Mouse (Mus musculus) CH12.LX (cell line): ENCODE data around the gene Nup54. TPM values are rescaled to one million over a fixed set of nuclear protein-coding genes. Genes with fewer than 3 reads are reported as not detected.

ENCODE experiments used
- DNase-seq: peaks from one replicate; pipeline ENCODE4 v3.0.0-alpha.2; 2013; ENCODE audit errors: extremely low read depth
- H3K27ac ChIP-seq: 2 replicates; pipeline ENCODE4 v1.5.1; 2012; ENCODE audit warnings: low read depth, mild to moderate bottlenecking, control low read depth, moderate library complexity; ENCODE audit not compliant: insufficient read depth
- H3K27me3 ChIP-seq: replicated peaks from 2 replicates; pipeline ENCODE3; 2012; ENCODE audit warnings: inconsistent platforms
- H3K36me3 ChIP-seq, 2 experiments: replicated peaks in 1 of 2; 2 replicates each; pipeline versions ENCODE3 to v1.6.1; 2012; ENCODE audit warnings: inconsistent platforms in 1 of 2, low read length in 1 of 2, mild to moderate bottlenecking in 1 of 2, mixed read lengths in 1 of 2, moderate library complexity in 1 of 2; ENCODE audit not compliant: control insufficient read depth in 1 of 2, insufficient read depth in 1 of 2
- H3K4me1 ChIP-seq, 2 experiments: 2 replicates each; pipeline ENCODE4 v1.6.1; 2012; ENCODE audit warnings: inconsistent platforms in 1 of 2, moderate library complexity in 1 of 2; ENCODE audit not compliant: insufficient read depth in 2 of 2, control insufficient read depth in 1 of 2
- H3K4me2 ChIP-seq: 2 replicates; pipeline ENCODE4 v1.6.1; 2012; ENCODE audit warnings: low read depth, mild to moderate bottlenecking, control low read depth; ENCODE audit not compliant: poor library complexity, insufficient read depth, severe bottlenecking
- H3K4me3 ChIP-seq, 3 experiments: fragments of 150-350 bp in 1 of 3; sonication (generic) in 1 of 3; replicated peaks in 1 of 3; 2 replicates each; pipeline versions ENCODE3 to v1.5.1; 2011 to 2012; ENCODE audit warnings: low read depth in 2 of 3, low read length in 2 of 3, mild to moderate bottlenecking in 2 of 3, moderate library complexity in 2 of 3, control low read depth in 1 of 3, improper control_type of control experiment in 1 of 3, inconsistent platforms in 1 of 3, mixed read lengths in 1 of 3; ENCODE audit not compliant: poor library complexity in 1 of 3
- H3K79me2 ChIP-seq: replicated peaks from 2 replicates; pipeline ENCODE4 v1.6.1; 2012; ENCODE audit warnings: mild to moderate bottlenecking, moderate library complexity; ENCODE audit not compliant: control insufficient read depth, poor library complexity, insufficient read depth, severe bottlenecking; ENCODE audit errors: extremely low read depth
- H3K9ac ChIP-seq: 2 replicates; pipeline ENCODE4 v1.6.1; 2012; ENCODE audit warnings: low read depth, mild to moderate bottlenecking, control low read depth, moderate library complexity; ENCODE audit not compliant: insufficient read depth
- H3K9me3 ChIP-seq: replicated peaks from 2 replicates; pipeline ENCODE3; 2012; ENCODE audit warnings: low read length, inconsistent platforms, mixed read lengths
- BHLHE40 ChIP-seq: IDR thresholded peaks from 2 replicates; pipeline ENCODE4 v1.6.1; 2011; ENCODE audit warnings: mild to moderate bottlenecking, low read depth, low read length, improper control_type of control experiment
- CHD2 ChIP-seq: IDR thresholded peaks from 2 replicates; pipeline ENCODE4 v1.6.1; 2011; ENCODE audit warnings: low read length, improper control_type of control experiment
- CTCF ChIP-seq, 2 experiments: IDR thresholded peaks in 1 of 2; conservative IDR thresholded peaks in 1 of 2; 2 replicates each; pipeline ENCODE4 v1.5.1; 2011 to 2012; ENCODE audit warnings: low read depth in 2 of 2, low read length in 2 of 2, improper control_type of control experiment in 1 of 2, inconsistent platforms in 1 of 2, mild to moderate bottlenecking in 1 of 2, moderate library complexity in 1 of 2
- ELF1 ChIP-seq: IDR thresholded peaks from 2 replicates; pipeline ENCODE4 v1.6.1; 2014; ENCODE audit warnings: low read depth, mild to moderate bottlenecking, inconsistent platforms, low read length, improper control_type of control experiment
- ETS1 ChIP-seq: conservative IDR thresholded peaks from 2 replicates; pipeline ENCODE4 v1.6.1; 2012; ENCODE audit warnings: low read depth, mild to moderate bottlenecking, inconsistent platforms, low read length, improper control_type of control experiment, moderate library complexity
- GABPA ChIP-seq: IDR thresholded peaks from 2 replicates; pipeline ENCODE4 v1.6.1; 2012; ENCODE audit warnings: low read depth, low read length, improper control_type of control experiment, inconsistent platforms; ENCODE audit not compliant: insufficient replicate concordance
- HCFC1 ChIP-seq: IDR thresholded peaks from 2 replicates; pipeline ENCODE4 v1.6.1; 2012; ENCODE audit warnings: low read depth, mild to moderate bottlenecking, inconsistent platforms, low read length, improper control_type of control experiment
- JUN ChIP-seq: IDR thresholded peaks from 2 replicates; pipeline ENCODE4 v1.6.1; 2011; ENCODE audit warnings: low read depth, mild to moderate bottlenecking, low read length, improper control_type of control experiment, moderate library complexity; ENCODE audit not compliant: insufficient read depth
- JUND ChIP-seq: conservative IDR thresholded peaks from 2 replicates; pipeline ENCODE4 v1.6.1; 2011; ENCODE audit warnings: low read depth, low read length, improper control_type of control experiment
- KAT2A ChIP-seq: IDR thresholded peaks from 2 replicates; pipeline ENCODE4 v1.6.1; 2012; ENCODE audit warnings: low read length, improper control_type of control experiment, inconsistent platforms; ENCODE audit not compliant: insufficient replicate concordance
- MAFK ChIP-seq: IDR thresholded peaks from 2 replicates; pipeline ENCODE4 v1.6.1; 2011; ENCODE audit warnings: low read length, improper control_type of control experiment; ENCODE audit not compliant: insufficient replicate concordance
- MAZ ChIP-seq: IDR thresholded peaks from 2 replicates; pipeline ENCODE4 v1.6.1; 2012; ENCODE audit warnings: low read depth, mild to moderate bottlenecking, inconsistent platforms, low read length, improper control_type of control experiment, moderate library complexity
- MEF2A ChIP-seq: IDR thresholded peaks from 2 replicates; pipeline ENCODE4 v1.6.1; 2014; ENCODE audit warnings: low read depth, mild to moderate bottlenecking, inconsistent platforms, low read length, improper control_type of control experiment, borderline replicate concordance
- MYC ChIP-seq: IDR thresholded peaks from 2 replicates; pipeline ENCODE4 v1.6.1; 2011; ENCODE audit warnings: low read depth, mild to moderate bottlenecking, improper control_type of control experiment, low read length
- NRF1 ChIP-seq: IDR thresholded peaks from 2 replicates; pipeline ENCODE4 v1.6.1; 2014; ENCODE audit warnings: low read depth, mild to moderate bottlenecking, inconsistent platforms, low read length, improper control_type of control experiment, moderate library complexity
- POLR2A ChIP-seq: IDR thresholded peaks from 2 replicates; pipeline ENCODE4 v1.6.1; 2011; ENCODE audit warnings: low read depth, mild to moderate bottlenecking, improper control_type of control experiment, low read length
- RAD21 ChIP-seq: IDR thresholded peaks from 2 replicates; pipeline ENCODE4 v1.6.1; 2011; ENCODE audit warnings: low read depth, mild to moderate bottlenecking, low read length, improper control_type of control experiment, moderate library complexity
- SIN3A ChIP-seq: IDR thresholded peaks from 2 replicates; pipeline ENCODE4 v1.6.1; 2012; ENCODE audit warnings: low read length, improper control_type of control experiment, inconsistent platforms
- USF1 ChIP-seq: IDR thresholded peaks from 2 replicates; pipeline ENCODE4 v1.6.1; 2014; ENCODE audit warnings: low read depth, mild to moderate bottlenecking, inconsistent platforms, low read length, improper control_type of control experiment
- USF2 ChIP-seq: conservative IDR thresholded peaks from 2 replicates; pipeline ENCODE4 v1.6.1; 2011; ENCODE audit warnings: low read depth, low read length, improper control_type of control experiment
- ZKSCAN1 ChIP-seq: IDR thresholded peaks from 2 replicates; pipeline ENCODE4 v1.6.1; 2012; ENCODE audit warnings: low read depth, inconsistent platforms, low read length, improper control_type of control experiment, borderline replicate concordance
- ZMIZ1 ChIP-seq: IDR thresholded peaks from 2 replicates; pipeline ENCODE4 v1.6.1; 2012; ENCODE audit warnings: low read depth, mild to moderate bottlenecking, inconsistent platforms, low read length, improper control_type of control experiment
- dilution Hi-C: fragments of 300-500 bp; cut with MboI; formaldehyde crosslinking; loops from 2 replicates; pipeline ENCODE4 v1.14.3; 2020; ENCODE audit warnings: low sequenced_read_pairs; ENCODE audit not compliant: extremely low pct_unique_long_range_greater_than_20kb, extremely low pct_ligation_motif_present
- in situ Hi-C: fragments of 300-500 bp; cut with MboI; formaldehyde crosslinking; loops from 3 replicates; pipeline ENCODE4 v1.14.3; 2019; ENCODE audit warnings: low sequenced_read_pairs, low pct_ligation_motif_present, low pct_unique_long_range_greater_than_20kb, mixed read lengths
- polyA plus RNA-seq: library from polyadenylated mRNA; unstranded; fragments of >175 nt; gene quantifications from 2 replicates; pipeline ENCODE4 v1.2.1, GENCODE M21; 2012; ENCODE audit warnings: low read depth; ENCODE audit not compliant: insufficient read length
- total RNA-seq, 2 experiments: library from RNA; depleted of rRNA; stranded (reverse); fragments of 300-350 nt in 1 of 2; fragments of >200 nt in 1 of 2; gene quantifications; 2 replicates each; pipeline ENCODE4 v1.2.3; 2012 to 2014

The Nup54 gene
- total and polyA plus RNA-seq, 3 experiments = 41.9 to 90.5 (median 72.5) TPM

GRCm38 (mm10) chr5:92374721-92375142, 60.3 kb downstream of the Nup54 start:
- dilution Hi-C loops = no loop called here
- Histone ChIP-seq H3K9me3 (no peaks in the 10 kb centered on the region), H3K4me1 (peaks cover 9 to 22% of the 10 kb centered on the region in 2 experiments; a peak in 3 of 4 replicates), H3K4me3 (no peak overlapping the region), H3K4me2 (peak overlapping the region; percentile 73; the same call in 1 of the 2 replicates), H3K9ac (no peak overlapping the region), H3K27me3 (no peaks in the 10 kb centered on the region), H3K79me2 (no peaks in the 10 kb centered on the region), H3K36me3 (no peaks in the 10 kb centered on the region), H3K27ac (no peak overlapping the region)
- in situ Hi-C loops = loop anchor here (5.0 kb wide), 1 partner anchor 57 kb away; no protein-coding TSS in a partner anchor
- TF ChIP-seq RAD21 = peak; percentile 9; the same call in 1 of the 2 replicates
- TF ChIP-seq SIN3A = no peak
- peak in 1 of 2 experiments; percentile 53; a peak in 2 of 4 replicates for TF ChIP-seq CTCF (conservative IDR thresholded peaks at IDR 0.05 in 1 of 2, IDR thresholded peaks at IDR 0.05 in 1 of 2; ENCODE audit: low read depth in 2 of 2, low read length in 2 of 2)
- TF ChIP-seq BHLHE40 = peak; percentile 76
- TF ChIP-seq MAZ = no peak
- TF ChIP-seq MEF2A = peak; percentile 52; the same call in 1 of the 2 replicates
- TF ChIP-seq ETS1 = peak; percentile 68; the same call in 1 of the 2 replicates
- peak; percentile 46 for DNase-seq

- in situ Hi-C loops = no loop called here
- Histone ChIP-seq H3K4me3 (no peak overlapping the region), H3K9me3 (no peaks in the 10 kb centered on the region), H3K36me3 (no peaks in the 10 kb centered on the region)
- no peak for DNase-seq
- no peak for TF ChIP-seq ELF1
- TF ChIP-seq CHD2 = no peak
- no peak for TF ChIP-seq USF1
- no peak for TF ChIP-seq GABPA
- TF ChIP-seq RAD21 = no peak
- TF ChIP-seq NRF1 = no peak
- TF ChIP-seq MAZ = no peak
- no peak for TF ChIP-seq POLR2A
- no peak for TF ChIP-seq KAT2A
- TF ChIP-seq ZKSCAN1 = no peak
- TF ChIP-seq JUND = no peak
- no peak for TF ChIP-seq MAFK
- TF ChIP-seq USF2 = no peak
- TF ChIP-seq MYC = no peak
- TF ChIP-seq HCFC1 = no peak
- TF ChIP-seq ZMIZ1 = no peak
- no peak for TF ChIP-seq JUN
- TF ChIP-seq, all 38 proteins: peak for 0
- peaks cover 11 to 30% of the 10 kb centered on the region in 2 experiments; a peak in 3 of 4 replicates for H3K4me1 ChIP-seq
- dilution Hi-C loops = no loop called here
- H3K27ac ChIP-seq = no peak overlapping the region
- no peaks in the 10 kb centered on the region for H3K27me3 ChIP-seq
- H3K9ac ChIP-seq = no peak overlapping the region
- no peaks in the 10 kb centered on the region for H3K79me2 ChIP-seq
- no peak overlapping the region for H3K4me2 ChIP-seq
Measured at GRCm38 (mm10) chr5:92372605-92373004, 62.4 kb downstream of the Nup54 start.
